Mouse (Mus musculus): ENCODE measurements around the gene 4930568D16Rik.

Gene 4930568D16Rik

DNA sequence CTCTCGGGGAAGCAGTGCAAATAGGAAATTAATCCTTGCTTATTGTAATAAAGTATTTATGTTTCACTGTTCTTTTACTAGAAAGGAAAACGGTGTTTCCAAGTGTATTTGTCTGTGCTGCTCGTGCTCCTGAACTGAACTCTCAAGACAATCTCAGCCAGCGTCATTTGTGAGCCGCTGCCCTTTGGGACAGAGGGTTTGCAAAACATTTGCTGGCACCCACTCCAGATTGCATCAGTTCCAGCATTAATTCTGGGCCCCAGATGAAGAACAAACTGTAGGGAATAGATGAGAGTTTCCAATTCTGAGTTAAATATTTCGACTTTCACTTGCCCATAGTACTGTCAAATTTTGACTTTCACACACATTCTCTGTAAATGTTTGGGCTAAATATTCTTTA is 28.8 kb downstream of the 4930568D16Rik start:
- DNase-seq = no peak

DNA sequence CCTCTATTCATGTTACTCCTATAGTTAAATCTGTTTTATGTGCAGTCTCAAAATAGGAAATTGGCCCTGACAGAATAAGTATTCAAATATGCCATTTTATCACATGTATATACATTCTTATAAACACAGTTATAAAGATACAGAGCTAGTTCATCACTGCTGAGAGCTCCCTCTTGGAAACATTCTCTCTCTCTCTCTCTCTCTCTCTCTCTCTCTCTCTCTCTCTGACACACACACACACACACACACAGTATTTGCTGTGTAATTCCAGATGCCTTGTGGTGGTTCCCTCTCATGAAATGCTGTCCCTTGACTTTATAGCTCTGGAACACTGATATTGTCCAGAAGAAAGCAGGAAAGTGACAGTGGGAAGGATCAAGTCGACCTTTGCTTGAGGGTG is 29.5 kb downstream of the 4930568D16Rik start:
- no peak for DNase-seq

DNA sequence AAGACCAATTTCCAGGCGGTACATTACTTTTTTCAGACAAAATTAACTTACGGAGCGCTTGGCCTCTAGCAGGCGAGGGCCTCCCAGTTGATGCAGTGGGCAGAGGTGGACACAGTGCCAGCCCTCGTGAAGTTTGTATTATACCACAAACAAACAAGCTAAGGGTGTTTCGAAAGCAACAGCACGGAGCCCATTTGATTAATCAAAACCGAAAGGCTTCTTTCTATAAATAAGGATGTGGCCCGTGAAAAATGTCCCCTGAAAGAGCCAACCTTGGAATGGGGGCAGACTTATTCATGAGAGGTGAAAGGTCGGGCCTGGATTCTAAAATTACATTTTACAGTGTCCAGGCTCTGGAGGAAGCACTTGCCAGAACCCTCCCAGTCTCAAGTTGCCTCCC is 30.1 kb downstream of the 4930568D16Rik start:
- DNase-seq = no peak

DNA sequence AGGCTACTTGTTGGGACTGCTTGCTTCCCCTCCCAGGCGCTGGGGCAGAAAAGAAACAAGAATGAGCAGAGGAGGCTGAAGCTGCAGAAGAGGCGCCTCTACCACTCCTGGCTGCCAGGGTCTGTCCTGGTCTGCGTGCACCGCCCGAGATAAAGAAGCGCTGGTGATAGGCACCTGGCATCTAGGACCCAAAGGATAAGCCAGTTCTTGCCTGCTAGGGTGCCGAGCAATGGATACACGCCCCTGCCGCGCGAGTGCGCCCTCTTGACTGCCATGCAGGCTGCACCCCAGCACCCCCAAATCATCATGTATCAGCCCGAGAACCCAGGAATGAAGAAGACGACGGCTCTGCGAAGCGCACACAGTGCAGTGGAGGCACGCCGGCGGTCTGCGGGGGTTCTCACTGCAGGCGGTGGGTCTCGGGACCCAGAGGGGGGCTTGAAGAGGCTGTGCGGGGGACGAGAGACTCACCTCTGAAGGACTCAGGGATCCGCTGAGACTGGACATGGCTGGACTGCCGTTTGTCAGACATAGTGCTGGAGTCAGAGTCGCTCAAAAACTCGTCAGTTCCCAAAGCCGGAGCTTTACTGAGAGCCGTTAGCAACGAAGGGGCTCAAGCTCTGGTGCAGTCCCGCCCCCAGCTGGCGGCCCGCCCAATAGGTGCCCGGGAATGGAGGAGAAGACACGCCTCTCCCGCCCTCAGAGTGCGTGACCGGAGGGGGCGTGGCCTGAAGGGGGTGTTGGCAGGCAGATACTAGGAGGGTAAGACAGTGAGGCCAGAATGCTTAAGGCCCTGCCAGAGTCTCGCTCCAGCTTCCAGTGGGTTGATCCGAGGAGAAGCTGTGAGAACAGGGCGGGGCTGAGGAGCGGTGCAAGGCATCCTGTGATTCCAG is 30.9 kb downstream of the 4930568D16Rik start, which contains the start of gene Stom:
Gene Stom (minus strand): TSS at position 589 of the 893 bp plus-strand sequence.
- peak; percentile 98 for DNase-seq

DNA sequence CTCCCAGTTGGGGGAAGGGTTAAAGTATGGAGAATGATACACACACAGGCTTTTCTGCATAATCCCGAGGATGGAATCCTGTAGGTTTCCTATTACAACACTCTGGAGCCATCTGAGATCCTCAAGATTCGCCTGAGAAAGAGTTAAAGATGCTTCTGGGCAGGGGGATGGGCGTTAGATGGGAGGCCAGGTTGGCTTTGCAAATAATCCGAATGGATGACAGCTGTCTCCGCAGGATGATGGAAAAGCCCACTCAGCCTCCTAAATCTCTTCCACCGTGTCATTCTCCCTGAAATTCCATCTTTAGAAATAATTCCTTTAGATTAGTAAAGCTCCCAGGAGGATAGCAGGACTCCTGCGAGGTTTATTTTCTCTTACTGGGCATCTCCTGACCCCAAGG is 31.9 kb downstream of the 4930568D16Rik start:
- no peak for DNase-seq

DNA sequence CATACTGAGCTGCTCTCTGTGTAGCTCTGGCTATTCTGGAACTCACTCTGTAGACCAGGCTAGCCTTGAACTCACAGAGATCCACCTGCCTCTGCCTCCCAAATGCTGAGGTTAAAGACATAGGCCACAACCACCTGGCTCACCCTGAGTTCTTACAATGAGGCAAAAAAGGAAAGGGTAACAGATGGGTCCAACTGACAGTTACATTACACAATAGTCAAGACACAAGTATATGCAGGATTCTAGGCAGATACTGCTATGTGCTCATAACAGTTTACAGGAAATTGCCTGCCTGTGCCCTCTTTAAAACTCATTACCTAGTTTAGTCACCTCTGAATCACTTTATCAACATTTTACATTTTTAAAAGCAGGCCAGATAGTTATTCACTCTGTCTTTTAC is 33.9 kb downstream of the 4930568D16Rik start:
- DNase-seq = no peak

DNA sequence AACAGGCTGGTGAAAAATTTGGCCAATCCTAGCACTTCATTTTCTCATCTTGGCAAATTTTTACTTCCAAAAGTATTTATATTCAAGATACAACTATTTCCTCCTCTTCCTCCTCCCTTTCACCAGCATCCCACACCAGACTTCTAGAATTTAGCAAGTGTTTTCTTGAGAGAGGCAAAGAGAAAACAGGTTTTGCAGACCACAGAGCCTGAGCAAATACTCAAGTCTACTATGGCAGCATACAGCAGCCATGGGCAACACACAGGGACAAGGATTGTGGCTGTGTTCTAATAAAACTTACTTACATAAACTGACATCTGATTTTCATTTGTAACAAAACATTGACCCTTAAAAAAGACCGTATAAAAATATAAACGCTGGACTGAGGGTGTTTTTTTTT is 36.3 kb downstream of the 4930568D16Rik start:
- DNase-seq = no peak

DNA sequence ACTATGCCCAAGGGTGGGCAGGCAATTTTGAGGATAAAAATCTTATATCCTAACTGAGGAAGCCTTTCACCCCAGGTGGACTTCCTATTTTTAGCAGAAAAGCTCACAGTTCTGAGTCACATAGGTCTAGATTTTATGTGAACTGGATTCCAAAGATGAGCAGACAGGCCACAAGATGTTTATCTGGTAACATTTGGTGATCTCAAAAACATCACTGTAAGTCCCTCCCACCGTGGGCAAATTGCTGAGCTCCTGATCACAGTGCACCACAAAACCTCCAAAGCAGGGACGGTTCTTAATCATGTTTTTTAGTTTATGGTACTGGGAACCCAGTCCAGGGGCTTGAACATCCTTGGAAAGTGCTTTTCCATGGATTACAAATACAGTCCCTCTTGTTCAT is 38.5 kb downstream of the 4930568D16Rik start:
- DNase-seq = no peak

DNA sequence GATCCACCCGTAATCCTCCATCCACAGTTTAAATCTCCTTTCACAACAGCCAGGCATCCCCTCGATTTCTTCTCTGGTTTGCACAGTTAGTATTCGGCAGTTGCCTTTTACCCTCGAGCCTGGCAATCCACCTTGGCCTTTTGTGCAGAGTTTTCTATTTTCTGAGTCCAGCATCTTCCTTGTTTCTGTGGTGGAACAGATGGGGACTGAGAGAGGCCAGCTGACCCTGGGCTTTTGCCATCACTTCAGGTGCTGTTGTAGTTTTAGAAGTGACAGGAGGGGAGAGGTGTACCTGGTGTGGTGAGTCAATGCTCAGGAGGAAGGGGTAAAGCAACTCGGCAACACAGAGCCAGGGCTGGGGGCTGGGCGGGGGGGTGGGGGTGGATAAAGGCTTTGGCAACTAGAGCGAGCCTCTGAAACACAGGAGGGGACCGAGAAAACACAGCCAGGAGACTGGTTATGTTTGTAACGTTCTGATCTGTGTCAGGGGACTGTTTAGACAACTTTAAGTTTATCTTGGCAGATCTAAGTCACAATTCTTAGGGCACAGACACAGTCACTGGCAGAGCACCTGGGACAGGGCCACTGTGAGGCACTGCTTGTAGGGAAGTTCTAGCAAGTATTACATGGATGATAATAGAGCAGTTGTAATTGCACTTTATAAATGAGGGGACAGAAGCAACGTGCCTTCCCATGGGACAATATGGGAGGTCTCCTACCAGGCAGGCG is 39.3 kb downstream of the 4930568D16Rik start:
- peak; percentile 85 for DNase-seq

DNA sequence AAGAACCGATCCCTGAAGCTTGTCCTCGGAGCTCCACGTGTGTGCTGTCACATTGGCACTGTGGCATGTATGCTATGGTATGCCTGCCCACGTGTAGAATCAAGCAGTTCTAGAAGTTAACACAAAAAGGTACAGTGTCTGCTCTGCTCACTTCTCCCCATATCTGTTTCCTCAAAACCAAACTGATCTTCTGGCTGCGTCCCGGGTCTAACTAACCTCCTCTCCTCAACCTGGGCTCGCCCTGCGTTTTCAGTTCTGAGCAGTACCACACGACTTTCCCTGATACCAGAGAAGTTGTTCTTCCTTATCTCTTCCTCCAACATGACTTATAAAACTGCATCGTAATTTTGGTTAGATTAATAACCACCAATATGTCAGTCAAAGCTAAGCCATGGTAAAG is 39.9 kb downstream of the 4930568D16Rik start:
- no peak for DNase-seq

DNA sequence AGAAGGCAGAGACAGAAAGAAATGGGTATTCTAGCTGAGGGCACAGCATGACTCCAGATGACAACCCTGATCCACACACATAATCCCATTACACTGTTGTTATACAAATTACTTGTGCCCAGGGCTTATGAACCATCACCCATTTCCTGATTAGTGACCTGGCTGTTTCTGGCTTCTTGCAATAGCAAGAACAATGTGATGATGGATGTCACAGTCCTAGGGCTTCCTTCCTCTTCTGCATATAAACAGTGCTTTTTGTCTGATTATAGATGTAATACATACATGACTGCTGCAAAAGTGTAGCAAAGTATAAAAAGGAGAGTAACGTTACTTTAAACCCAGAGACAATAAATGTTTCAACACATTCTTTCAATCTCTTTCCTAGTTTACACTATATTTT is 40.6 kb downstream of the 4930568D16Rik start:
- no peak for DNase-seq

DNA sequence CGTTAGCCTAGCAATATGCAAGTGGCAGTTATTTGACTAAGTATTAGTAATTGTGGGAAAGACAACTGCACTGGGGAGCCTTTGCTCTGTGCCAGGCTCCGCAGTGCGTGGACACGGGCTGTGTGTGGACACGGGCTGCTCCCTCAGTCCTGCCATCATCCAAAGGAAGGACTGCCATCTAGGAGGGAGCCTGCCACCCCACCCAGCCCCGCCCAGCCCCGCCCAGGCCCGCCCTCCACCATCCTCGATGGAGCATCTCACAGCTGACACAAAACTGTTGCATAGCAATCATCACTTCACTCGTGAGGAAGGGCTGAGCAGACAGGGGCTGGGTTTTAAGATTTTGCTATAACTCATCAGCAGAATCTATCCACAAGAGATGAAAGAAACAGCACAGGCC is 41.6 kb downstream of the 4930568D16Rik start:
- no peak for DNase-seq

DNA sequence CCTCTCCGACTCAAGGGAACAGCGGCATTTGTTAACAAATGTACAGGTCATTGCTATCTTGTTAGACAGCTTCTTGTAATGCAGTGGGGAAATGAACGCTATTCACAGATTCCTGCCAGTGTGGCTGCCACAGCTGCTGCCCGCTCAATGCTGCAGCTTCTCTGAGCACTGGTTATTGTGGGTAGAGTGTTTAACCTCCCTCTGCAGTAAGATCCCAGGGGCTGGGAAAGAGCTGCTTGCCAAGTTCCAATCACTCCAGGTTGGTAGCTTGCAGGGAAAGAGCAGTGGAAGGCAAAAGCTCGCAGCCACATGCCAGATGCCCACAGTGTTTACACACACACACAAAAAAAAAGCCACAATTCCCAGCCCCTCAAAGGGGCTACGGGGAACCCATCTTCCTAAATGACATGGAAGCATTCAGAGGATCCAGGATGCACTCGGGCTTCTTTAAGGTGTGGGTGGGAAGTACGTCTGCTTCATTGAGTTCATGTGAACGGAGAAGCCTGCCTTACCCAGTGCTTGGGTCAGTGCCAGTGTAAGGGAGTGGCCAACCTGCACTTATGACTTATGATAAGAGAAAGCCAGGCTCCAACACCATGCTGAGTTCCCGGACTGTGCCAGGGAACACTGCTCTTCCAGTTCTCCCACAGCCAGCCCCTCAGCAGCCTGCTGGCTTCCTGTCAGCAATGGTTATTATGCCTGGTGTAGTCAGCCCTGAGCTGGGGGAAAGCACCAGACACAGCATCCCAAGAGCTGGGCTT is 44.9 kb downstream of the 4930568D16Rik start:
- DNase-seq = peak; percentile 81

DNA sequence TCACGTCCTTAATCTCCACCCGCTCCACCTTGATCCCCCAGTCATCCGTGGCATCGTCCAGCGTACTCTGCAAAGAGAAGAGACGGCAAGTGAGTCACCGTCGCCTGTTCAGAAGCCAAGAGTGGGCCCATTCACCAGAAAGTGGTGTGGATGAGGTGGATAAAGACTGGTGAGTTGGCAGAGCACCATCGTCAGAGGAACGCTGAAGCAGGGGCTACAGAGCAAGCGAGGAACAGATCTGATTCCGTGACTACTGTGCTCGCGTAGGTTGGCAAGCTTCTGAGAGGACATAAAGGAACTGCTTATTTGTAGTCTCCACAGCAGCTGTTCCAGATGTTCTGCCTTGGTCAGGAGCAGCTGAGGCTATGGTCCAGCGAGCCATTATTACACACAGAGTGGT is 47.1 kb downstream of the 4930568D16Rik start:
- DNase-seq = no peak

DNA sequence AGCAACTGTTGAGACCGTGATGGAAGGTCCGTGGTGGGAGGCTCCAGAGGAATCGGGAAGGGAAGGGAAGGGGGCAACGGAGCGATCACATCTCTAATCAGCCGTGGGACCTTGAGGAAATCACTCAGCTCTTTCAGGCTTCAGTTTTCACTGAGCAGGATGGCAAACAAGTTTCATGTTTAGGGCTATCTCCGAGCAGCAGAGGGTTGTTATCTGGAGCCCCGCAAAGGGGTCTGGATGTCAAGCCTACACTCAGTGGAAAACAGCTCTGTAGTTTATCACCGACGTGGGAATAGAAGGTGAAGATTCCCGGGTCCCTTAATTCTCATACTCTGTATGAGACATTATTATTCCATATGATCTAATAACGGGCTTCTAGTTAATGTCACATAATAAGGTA is 49.1 kb downstream of the 4930568D16Rik start:
- DNase-seq = no peak

DNA sequence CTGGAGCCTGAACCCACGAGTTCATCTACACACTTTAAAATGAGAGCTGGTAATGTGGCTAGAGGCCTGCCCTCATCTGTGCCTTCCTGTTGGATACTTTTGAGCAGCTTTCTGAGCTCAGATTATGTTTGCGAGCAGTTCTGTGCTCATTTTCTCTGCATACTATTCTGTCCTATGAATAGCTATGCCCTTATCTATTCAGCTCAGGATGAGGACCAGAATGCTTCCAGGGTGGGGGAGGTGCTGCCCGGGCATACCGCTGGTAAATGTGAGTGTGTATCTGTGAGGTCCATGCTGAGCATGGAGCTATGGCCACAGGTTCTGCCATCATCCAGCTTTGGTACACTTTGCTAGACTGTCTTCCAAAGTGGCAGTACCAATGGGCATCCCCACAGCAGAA is 49.9 kb downstream of the 4930568D16Rik start:
- DNase-seq = no peak

DNA sequence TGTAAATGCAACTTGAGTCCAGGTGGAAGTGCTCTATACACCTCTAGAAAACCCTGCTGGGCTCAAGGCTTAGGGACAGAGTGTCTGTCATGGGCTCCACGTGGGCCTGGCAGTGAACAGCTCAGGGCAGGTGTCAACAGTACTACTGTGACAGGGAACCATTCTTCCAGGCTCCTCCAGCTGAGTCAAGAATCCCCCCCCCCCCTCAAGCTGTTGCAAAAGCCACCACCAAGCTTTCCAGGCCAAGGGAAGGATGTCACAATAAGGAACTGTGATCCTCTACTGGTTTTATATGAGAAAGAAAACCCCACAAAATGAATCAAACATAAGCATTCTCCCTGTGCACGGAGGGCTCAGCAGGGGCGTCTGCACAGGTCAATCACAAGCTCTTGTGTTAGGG is 53.2 kb downstream of the 4930568D16Rik start:
- no peak for DNase-seq

DNA sequence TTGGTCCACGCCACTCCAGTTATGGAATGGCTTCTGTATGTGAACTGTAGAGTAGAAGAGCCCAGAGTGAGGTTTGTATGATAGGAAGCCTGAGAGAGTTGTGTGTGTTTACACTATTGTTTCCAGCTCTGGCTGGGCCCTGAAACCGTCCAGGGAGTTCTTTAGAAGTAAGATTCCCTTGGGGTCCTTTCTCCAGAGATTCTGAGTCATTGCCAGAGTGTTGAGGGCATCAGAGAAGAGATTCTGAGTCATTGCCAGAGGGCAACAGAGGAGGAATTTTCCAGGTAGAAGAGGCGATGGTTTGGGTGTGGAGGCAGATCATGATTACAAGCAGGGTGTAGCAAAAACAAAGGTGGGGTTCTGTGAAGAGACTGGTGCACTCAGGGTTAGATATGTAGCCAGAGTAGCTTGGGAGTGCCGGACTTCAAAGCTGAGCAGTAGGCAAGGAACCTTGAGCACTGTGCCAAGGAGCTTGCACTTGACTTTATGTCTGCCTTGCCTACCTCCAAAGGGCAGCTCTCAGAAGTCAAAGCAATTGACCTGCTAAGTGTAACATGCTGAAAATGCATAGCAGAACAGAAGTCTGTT is 57.5 kb downstream of the 4930568D16Rik start:
- no peak for DNase-seq

DNA sequence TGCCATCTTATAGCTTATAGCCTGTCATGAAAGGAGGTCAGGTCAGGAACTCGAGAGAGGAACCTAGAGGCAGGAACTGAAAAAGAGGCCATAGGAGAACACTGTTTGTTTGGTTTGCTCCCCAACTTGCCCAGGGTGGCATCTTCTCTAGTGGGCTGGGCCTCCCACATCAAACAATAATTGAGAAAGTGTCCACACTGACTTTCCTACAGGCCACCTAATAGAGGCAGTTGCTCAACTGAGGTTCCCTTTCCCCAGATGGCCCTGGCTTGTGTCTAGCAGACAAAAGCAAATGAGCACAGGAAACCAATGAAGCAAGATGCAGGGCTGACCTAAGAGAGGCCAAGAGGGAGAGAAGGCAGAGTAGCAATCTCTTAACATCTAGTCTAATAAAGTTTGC is 59.4 kb downstream of the 4930568D16Rik start:
- DNase-seq = no peak
